Mouse (Mus musculus) liver, embryonic 14.5 days (tissue): Measurements from ENCODE around the gene Snrk.

Source experiments
- CTCF ChIP-seq: IDR thresholded peaks from 2 replicates; pipeline ENCODE4 v1.5.1; 2016; ENCODE audit warnings: antibody characterized with exemption, low read depth, control low read depth
- EP300 ChIP-seq: IDR thresholded peaks from 2 replicates; pipeline ENCODE4 v1.6.1; 2016; ENCODE audit warnings: antibody characterized with exemption, low read depth

DNA sequence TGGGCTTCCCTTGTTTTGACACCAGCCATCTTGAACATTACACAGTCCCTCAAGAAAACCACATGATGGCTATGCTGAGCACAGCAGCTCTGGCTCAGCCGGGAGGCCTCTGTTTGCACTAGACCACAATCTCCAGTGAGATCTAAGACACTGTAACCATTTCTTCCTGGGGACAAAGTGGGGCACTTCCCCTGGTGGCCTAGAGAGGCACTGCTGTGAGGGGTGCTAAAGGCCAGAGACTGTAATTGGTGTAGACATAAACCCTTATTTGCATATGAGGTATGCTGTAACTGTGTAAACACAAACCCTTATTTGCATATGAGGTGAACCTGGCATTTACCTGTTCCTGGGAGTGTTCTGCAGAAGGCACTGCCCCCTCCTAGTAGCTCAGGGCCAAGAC is 71.7 kb downstream of the Snrk start:
- peak; percentile 42 for TF ChIP-seq CTCF
- TF ChIP-seq EP300, result no peak
